8 mouse cellular contexts compared by ENCODE assay signal in the genomic region with DNA sequence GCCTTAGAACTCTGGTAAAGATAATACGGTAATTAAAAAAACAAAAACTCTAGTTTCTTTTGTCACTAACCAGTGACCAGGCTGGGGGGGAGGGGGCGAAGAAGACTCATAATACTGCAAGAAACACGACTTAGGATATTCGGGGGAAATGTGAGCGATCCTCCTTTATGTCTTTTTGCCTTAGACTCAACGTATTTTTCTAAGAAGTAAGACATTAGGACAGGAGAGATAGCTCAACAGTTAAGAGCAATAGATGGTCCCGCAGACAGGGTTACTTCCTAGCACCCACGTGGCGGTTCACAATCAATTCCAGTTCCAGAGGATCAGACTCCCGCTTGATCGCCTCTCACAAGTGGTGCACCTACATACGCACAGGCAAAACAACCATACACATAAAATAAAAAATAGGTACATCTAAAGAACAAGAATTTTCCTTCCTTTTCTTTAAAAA. TPM values are rescaled to one million over a fixed set of nuclear protein-coding genes. Genes with fewer than 3 reads are reported as not detected.
A peak's percentile ranks its signal among the peaks of the same experiment; 100 is the strongest.
DNase-seq lines count a peak whose midpoint lies in the region; ATAC-seq lines count a peak whose summit lies in the region.

No protein-coding gene starts in this region.

- H3K27me3 ChIP-seq in kidney, embryonic 14.5 days (ENCODE audit: control insufficient read depth, insufficient read depth, low read length) = no peaks in the 10 kb centered on the region
- H3K27me3 ChIP-seq in forebrain, embryonic 15.5 days = no peaks in the 10 kb centered on the region
- no peaks in the 10 kb centered on the region for H3K27me3 ChIP-seq in midbrain, embryonic 10.5 days (ENCODE audit: low read depth, poor library complexity, severe bottlenecking)

- DNase-seq in kidney, postnatal 10 days = no peak
- peak; percentile 55 for DNase-seq in Muller cell, postnatal 12 days (ENCODE audit: inconsistent ontology term)
- no peak for DNase-seq in midbrain, embryonic 10.5 days (ENCODE audit: low spot score)
- no peak for DNase-seq in layer of hippocampus, adult 8-10 months (ENCODE audit: low spot score in 2 of 2)
- DNase-seq in spleen, postnatal 4 days (ENCODE audit: low spot score in 2 of 2) = no peak

- peak overlapping the region; percentile 57 for H3K4me2 ChIP-seq in kidney, embryonic 14.5 days (replicated peaks; ENCODE audit: low read depth, low read length)
- H3K4me2 ChIP-seq in forebrain, embryonic 15.5 days (replicated peaks) = peak overlapping the region; percentile 54

- peak overlapping the region; percentile 88 for H3K27ac ChIP-seq in kidney, embryonic 14.5 days (ENCODE audit: low read depth, low read length)
- H3K27ac ChIP-seq in forebrain, embryonic 15.5 days (replicated peaks) = peak overlapping the region; percentile 97
- peak overlapping the region; percentile 96 for H3K27ac ChIP-seq in midbrain, embryonic 10.5 days (replicated peaks)

- H3K4me1 ChIP-seq in kidney, embryonic 14.5 days (ENCODE audit: control insufficient read depth, insufficient read depth, low read length) = peaks cover 19% of the 10 kb centered on the region
- peaks cover 27% of the 10 kb centered on the region for H3K4me1 ChIP-seq in forebrain, embryonic 15.5 days
- peaks cover 23% of the 10 kb centered on the region for H3K4me1 ChIP-seq in midbrain, embryonic 10.5 days

- H3K9me3 ChIP-seq in kidney, embryonic 14.5 days (ENCODE audit: control insufficient read depth, low read length) = no peaks in the 10 kb centered on the region
- H3K9me3 ChIP-seq in forebrain, embryonic 15.5 days = no peaks in the 10 kb centered on the region
- no peaks in the 10 kb centered on the region for H3K9me3 ChIP-seq in midbrain, embryonic 10.5 days (replicated peaks)

- peak overlapping the region; percentile 69 for H3K9ac ChIP-seq in kidney, embryonic 14.5 days (ENCODE audit: low read depth, low read length)
- peak overlapping the region; percentile 67 for H3K9ac ChIP-seq in forebrain, embryonic 15.5 days (replicated peaks)

- H3K4me3 ChIP-seq in kidney, embryonic 14.5 days (ENCODE audit: low read length) = peak overlapping the region; percentile 81
- H3K4me3 ChIP-seq in forebrain, embryonic 15.5 days = peak overlapping the region; percentile 89
- H3K4me3 ChIP-seq in midbrain, embryonic 10.5 days = peak overlapping the region; percentile 85

- WGBS in kidney, embryonic 14.5 days = 2% methylated on average over 12 of the region's 12 CpGs
- WGBS in forebrain, embryonic 15.5 days = under 1% methylated on average over 12 of the region's 12 CpGs
- under 1% methylated on average over 12 of the region's 12 CpGs for WGBS in midbrain, embryonic 10.5 days

- ATAC-seq in kidney, embryonic 14.5 days (ENCODE audit: low FRiP score, low TSS enrichment) = peak; percentile 14; the same call in 1 of the 2 replicates
- ATAC-seq in forebrain, embryonic 15.5 days (replicated peaks) = peak; percentile 42
- ATAC-seq in frontal cortex, adult (ENCODE audit: low TSS enrichment) = no peak

- H3K36me3 ChIP-seq in kidney, embryonic 14.5 days (ENCODE audit: control insufficient read depth, insufficient read depth, low read length) = peaks cover 24% of the 10 kb centered on the region
- H3K36me3 ChIP-seq in forebrain, embryonic 15.5 days = peaks cover 20% of the 10 kb centered on the region
- H3K36me3 ChIP-seq in midbrain, embryonic 10.5 days = peaks cover 29% of the 10 kb centered on the region

RNA-seq across cellular contexts. Expression of a gene that starts 0.7 kb away (rescaled TPM):
- 15.4 and 20.0 TPM in 2 replicates for polyA plus RNA-seq in kidney, embryonic 14.5 days (2014; fragmentation: Nextera tagmentation; extraction: Ambion mirVana)
- polyA plus RNA-seq in forebrain, embryonic 15.5 days (2015; fragmentation: Nextera tagmentation; extraction: Ambion mirVana) = 9.2 and 9.6 TPM in 2 replicates
- 11.4 and 14.1 TPM in 2 replicates for polyA plus RNA-seq in midbrain, embryonic 10.5 days (2016; fragmentation: Nextera tagmentation; extraction: Ambion mirVana)
- 1 to 10 TPM; 4.0 to 7.0 (median 4.4) TPM for total RNA-seq in layer of hippocampus, adult 8-10 months (2022)

RNA-seq across cellular contexts. Expression of a gene that starts 0.8 kb away (rescaled TPM):
- 603 and 679 TPM in 2 replicates for polyA plus RNA-seq in kidney, embryonic 14.5 days (2014; fragmentation: Nextera tagmentation; extraction: Ambion mirVana)
- 523 and 531 TPM in 2 replicates for polyA plus RNA-seq in forebrain, embryonic 15.5 days (2015; fragmentation: Nextera tagmentation; extraction: Ambion mirVana)
- 780 and 865 TPM in 2 replicates for polyA plus RNA-seq in midbrain, embryonic 10.5 days (2016; fragmentation: Nextera tagmentation; extraction: Ambion mirVana)
- total RNA-seq in layer of hippocampus, adult 8-10 months (2022) = 100 to 1,000 TPM; 172 to 207 (median 187) TPM

RNA-seq across cellular contexts. Expression of a gene that starts 9.1 kb away (rescaled TPM):
- polyA plus RNA-seq in kidney, embryonic 14.5 days (2014; fragmentation: Nextera tagmentation; extraction: Ambion mirVana) = 0.79 TPM in 1 of 2 replicates, not detected in the other
- polyA plus RNA-seq in forebrain, embryonic 15.5 days (2015; fragmentation: Nextera tagmentation; extraction: Ambion mirVana) = 0.23 TPM in 1 of 2 replicates, not detected in the other
- 0.14 TPM in 1 of 2 replicates, not detected in the other for polyA plus RNA-seq in midbrain, embryonic 10.5 days (2016; fragmentation: Nextera tagmentation; extraction: Ambion mirVana)
- total RNA-seq in layer of hippocampus, adult 8-10 months (2022) = under 1 TPM in 2 of 4 experiments, not detected in 2; 0.45 to 0.54 TPM

RNA-seq across cellular contexts. Expression of a gene that starts 28.7 kb away (rescaled TPM):
- polyA plus RNA-seq in kidney, embryonic 14.5 days (2014; fragmentation: Nextera tagmentation; extraction: Ambion mirVana) = 114 and 138 TPM in 2 replicates
- polyA plus RNA-seq in forebrain, embryonic 15.5 days (2015; fragmentation: Nextera tagmentation; extraction: Ambion mirVana) = 103 and 105 TPM in 2 replicates
- polyA plus RNA-seq in midbrain, embryonic 10.5 days (2016; fragmentation: Nextera tagmentation; extraction: Ambion mirVana) = 136 and 142 TPM in 2 replicates
- 100 to 1,000 TPM in 2 of 4 experiments, 10 to 100 TPM in 2; 92.1 to 138 (median 99.4) TPM for total RNA-seq in layer of hippocampus, adult 8-10 months (2022)

RNA-seq across cellular contexts. Expression of a gene that starts 39.8 kb away (rescaled TPM):
- polyA plus RNA-seq in kidney, embryonic 14.5 days (2014; fragmentation: Nextera tagmentation; extraction: Ambion mirVana) = 3.4 and 5.5 TPM in 2 replicates
- 1.7 and 2.0 TPM in 2 replicates for polyA plus RNA-seq in forebrain, embryonic 15.5 days (2015; fragmentation: Nextera tagmentation; extraction: Ambion mirVana)
- 1.8 and 2.3 TPM in 2 replicates for polyA plus RNA-seq in midbrain, embryonic 10.5 days (2016; fragmentation: Nextera tagmentation; extraction: Ambion mirVana)
- 1 to 10 TPM; 1.3 to 2.7 (median 1.7) TPM for total RNA-seq in layer of hippocampus, adult 8-10 months (2022)
